Mouse (Mus musculus) left cerebral cortex, postnatal 14 days (tissue): ENCODE results near the gene Rgs6. TPM values are rescaled to one million over a fixed set of nuclear protein-coding genes. Genes with fewer than 3 reads are reported as not detected.

ENCODE experiments used
- DNase-seq, 2 experiments: peaks; one replicate each; pipeline ENCODE4 v3.0.0; 2021 to 2022; ENCODE audit warnings: low spot score in 2 of 2, mixed read lengths in 1 of 2
- intact Hi-C: fragments of 180-260 bp; cut with DNase I; formaldehyde crosslinking; loops from one replicate; pipeline ENCODE4 v1.15.1; 2025
- total RNA-seq, 2 experiments: library from RNA; stranded (reverse); gene quantifications; 2 replicates each; pipeline ENCODE4 v1.2.3; 2021

The Rgs6 gene
- total RNA-seq, 2 experiments from 2014 or later, result 83.3 to 119 TPM

GRCm38 (mm10) chr12:83204361-83204760 lies 616.3 kb downstream of the Rgs6 start:
- intact Hi-C loops, result no loop called here
- no peak for DNase-seq

GRCm38 (mm10) chr12:83206866-83207265 lies 618.8 kb downstream of the Rgs6 start:
- DNase-seq, result no peak
- intact Hi-C loops, result no loop called here

GRCm38 (mm10) chr12:83207481-83207880 lies 619.4 kb downstream of the Rgs6 start:
- intact Hi-C loops, result no loop called here
- DNase-seq, result no peak

GRCm38 (mm10) chr12:83208011-83208410 lies 619.9 kb downstream of the Rgs6 start:
- DNase-seq, result no peak
- intact Hi-C loops, result no loop called here

GRCm38 (mm10) chr12:83208841-83209240 lies 620.7 kb downstream of the Rgs6 start:
- intact Hi-C loops, result no loop called here
- no peak for DNase-seq

GRCm38 (mm10) chr12:83209461-83209860 lies 621.4 kb downstream of the Rgs6 start:
- no peak for DNase-seq
- intact Hi-C loops, result no loop called here

- intact Hi-C loops, result no loop called here
- DNase-seq, result no peak
Measured at GRCm38 (mm10) chr12:83210294-83210693, 622.2 kb downstream of the Rgs6 start.

- DNase-seq, result no peak
- intact Hi-C loops, result no loop called here
Measured at GRCm38 (mm10) chr12:83210735-83211134, 622.6 kb downstream of the Rgs6 start.

- DNase-seq, result no peak
- intact Hi-C loops, result no loop called here
Measured at GRCm38 (mm10) chr12:83211146-83211822, 623.2 kb downstream of the Rgs6 start.
